Mouse (Mus musculus) kidney, embryonic 16.5 days (tissue): ENCODE results near the gene Herpud2. TPM values are rescaled to one million over a fixed set of nuclear protein-coding genes. Genes with fewer than 3 reads are reported as not detected.

ENCODE experiments used
- ATAC-seq: fragments of 200-750 bp; cut with Nextera tagmentation; 2 replicates; pipeline ENCODE4 v1.8.0; 2017; ENCODE audit warnings: moderate TSS enrichment; ENCODE audit not compliant: low FRiP score, low TSS enrichment
- H3K27ac ChIP-seq: fragments of 300-500 bp; sonication (generic); 2 replicates; pipeline ENCODE4 v1.5.1; 2014; ENCODE audit warnings: low read length
- H3K27me3 ChIP-seq: fragments of 300-500 bp; sonication (generic); 2 replicates; pipeline ENCODE4 v1.6.1; 2014; ENCODE audit warnings: low read length, control low read depth, mixed read lengths; ENCODE audit not compliant: insufficient read depth
- H3K36me3 ChIP-seq: fragments of 300-500 bp; sonication (generic); 2 replicates; pipeline ENCODE4 v1.6.1; 2014; ENCODE audit warnings: low read length, control low read depth, mixed read lengths; ENCODE audit not compliant: insufficient read depth
- H3K4me1 ChIP-seq: fragments of 300-500 bp; sonication (generic); 2 replicates; pipeline ENCODE4 v1.6.1; 2014; ENCODE audit warnings: low read length, control low read depth, mixed read lengths; ENCODE audit not compliant: insufficient read depth
- H3K4me2 ChIP-seq: fragments of 300-500 bp; sonication (generic); replicated peaks from 2 replicates; pipeline ENCODE4 v1.6.1; 2014; ENCODE audit warnings: low read depth, low read length
- H3K4me3 ChIP-seq: fragments of 300-500 bp; sonication (generic); 2 replicates; pipeline ENCODE4 v1.5.1; 2014; ENCODE audit warnings: mild to moderate bottlenecking, low read length
- H3K9ac ChIP-seq: fragments of 300-500 bp; sonication (generic); replicated peaks from 2 replicates; pipeline ENCODE4 v1.6.1; 2014; ENCODE audit warnings: low read length
- H3K9me3 ChIP-seq: fragments of 300-500 bp; sonication (generic); 2 replicates; pipeline ENCODE4 v1.6.1; 2016; ENCODE audit warnings: low read length, control low read depth
- WGBS: fragments of 180-500 bp; shearing (Covaris S2); extraction: QIAGEN DNeasy Blood & Tissue Kit; methylation state at CpG from one replicate; pipeline ENCODE4 v1.1.7; 2014; 5-methylcytosine and 5-hydroxymethylcytosine counted together
- polyA plus RNA-seq: library from polyadenylated mRNA; unstranded; fragments of >200 nt; fragmentation: Nextera tagmentation; extraction: Ambion mirVana; gene quantifications from 2 replicates; pipeline ENCODE4 v1.2.1, GENCODE M21; 2015

Gene Herpud2
- polyA plus RNA-seq, 1 experiment from 2014 or later: 29.1 TPM

DNA sequence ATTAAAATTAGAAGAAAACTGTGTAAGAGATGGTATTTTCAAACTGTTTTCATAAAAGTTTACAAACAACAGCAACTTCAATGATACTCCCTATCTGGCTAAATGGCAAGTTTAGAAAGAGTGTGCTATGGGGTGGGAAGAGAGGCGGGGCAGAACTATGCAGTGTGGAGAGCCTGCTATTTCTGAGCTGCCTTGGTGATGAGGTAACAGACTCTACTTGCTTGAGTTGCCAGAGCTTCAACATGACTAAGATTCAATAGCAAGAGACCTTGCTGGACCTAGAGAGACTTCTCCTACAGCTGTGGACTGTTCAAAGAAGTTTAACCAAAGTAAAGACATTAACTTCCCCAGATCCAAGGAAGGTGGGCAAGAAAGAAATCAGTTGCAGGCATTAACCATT lies 24.9 kb upstream of the Herpud2 start:
- peak overlapping the region; percentile 61 for H3K27ac ChIP-seq
- no peaks in the 10 kb centered on the region for H3K9me3 ChIP-seq
- WGBS: 64% methylated on average over 1 of the region's 1 CpGs
- no peak overlapping the region for H3K4me3 ChIP-seq
- 0 out of 2 replicates have a peak, but pooled peaks have one; percentile 46 for ATAC-seq
- H3K9ac ChIP-seq: no peak overlapping the region
- no peaks in the 10 kb centered on the region for H3K36me3 ChIP-seq
- no peaks in the 10 kb centered on the region for H3K27me3 ChIP-seq
- H3K4me2 ChIP-seq: no peak overlapping the region
- peaks cover 15% of the 10 kb centered on the region; the same call in 1 of the 2 replicates for H3K4me1 ChIP-seq

DNA sequence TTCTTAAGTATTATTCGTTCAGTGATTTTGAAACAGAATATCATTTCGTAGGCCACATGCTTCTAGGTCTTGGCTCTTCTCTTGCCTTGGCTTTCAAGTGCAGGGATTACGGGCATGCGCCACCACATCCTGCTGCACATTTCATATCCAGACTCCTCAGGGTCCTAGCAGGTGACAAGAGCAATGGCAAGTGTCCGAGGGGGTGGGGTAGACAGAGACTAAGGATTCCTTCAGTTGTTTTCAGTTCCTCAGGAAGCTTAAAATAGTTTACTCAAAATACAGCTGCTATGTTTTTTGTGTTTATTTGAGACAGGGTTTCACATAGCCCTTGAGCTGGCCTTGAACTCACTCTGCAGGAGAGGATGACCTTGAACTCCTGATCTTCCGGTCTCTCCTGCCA lies 24.4 kb upstream of the Herpud2 start:
- H3K9ac ChIP-seq: no peak overlapping the region
- no peak overlapping the region for H3K4me3 ChIP-seq
- peaks cover 15% of the 10 kb centered on the region; the same call in 1 of the 2 replicates for H3K4me1 ChIP-seq
- WGBS: 89% methylated on average over 6 of the region's 6 CpGs
- no peak for ATAC-seq
- H3K4me2 ChIP-seq: no peak overlapping the region
- no peaks in the 10 kb centered on the region for H3K27me3 ChIP-seq
- peak overlapping the region; percentile 37; the same call in 1 of the 2 replicates for H3K27ac ChIP-seq
- no peaks in the 10 kb centered on the region for H3K36me3 ChIP-seq
- H3K9me3 ChIP-seq: no peaks in the 10 kb centered on the region

DNA sequence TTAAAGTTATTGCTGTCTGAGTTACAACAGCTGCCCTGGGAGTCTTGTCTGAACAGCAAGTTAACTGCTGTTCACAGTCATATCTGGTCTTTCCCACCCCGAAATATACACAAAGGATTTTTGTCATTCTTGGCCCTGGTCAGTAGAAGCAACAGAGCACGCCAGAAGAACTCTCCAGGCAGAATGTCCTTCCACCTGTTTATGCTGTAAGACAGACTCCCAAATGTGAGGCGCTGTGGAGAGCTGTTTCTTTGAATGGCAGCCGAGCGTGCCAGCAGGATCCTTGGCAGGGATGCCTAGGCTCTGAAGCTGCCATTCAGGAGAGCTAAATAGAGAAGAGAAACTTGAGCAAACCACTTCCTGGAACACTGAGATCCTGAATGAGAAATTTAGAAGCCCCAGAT lies 23.4 kb upstream of the Herpud2 start:
- Histone ChIP-seq H3K4me3 (no peak overlapping the region), H3K9me3 (no peaks in the 10 kb centered on the region), H3K4me1 (peaks cover 15% of the 10 kb centered on the region; the same call in 1 of the 2 replicates), H3K9ac (no peak overlapping the region), H3K4me2 (no peak overlapping the region), H3K27me3 (no peaks in the 10 kb centered on the region), H3K36me3 (no peaks in the 10 kb centered on the region), H3K27ac (peak overlapping the region; percentile 35)
- WGBS: 40% methylated on average over 5 of the region's 5 CpGs
- ATAC-seq: peak; percentile 32; the same call in 1 of the 2 replicates

DNA sequence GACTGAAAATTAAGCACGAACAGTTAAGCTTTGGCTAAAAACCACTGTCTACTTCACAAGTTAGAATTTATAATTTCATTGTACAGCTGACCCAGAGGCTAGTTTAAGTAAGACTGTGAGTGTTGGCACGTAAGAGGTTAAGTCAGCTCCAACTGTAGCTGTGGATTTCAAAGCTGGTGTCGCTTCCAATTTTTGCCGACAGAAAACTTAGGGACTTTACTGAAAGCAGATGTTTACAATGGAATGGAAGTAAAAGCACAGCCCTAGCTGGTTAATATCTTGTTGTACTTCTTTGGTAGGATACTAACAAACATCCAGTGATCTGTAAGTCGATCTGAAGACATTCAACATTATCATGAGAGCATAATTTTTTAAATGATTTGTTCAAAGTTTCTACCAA lies 23.0 kb upstream of the Herpud2 start:
- Histone ChIP-seq H3K4me1 (peaks cover 15% of the 10 kb centered on the region; the same call in 1 of the 2 replicates), H3K9me3 (no peaks in the 10 kb centered on the region), H3K27ac (peak overlapping the region; percentile 35), H3K9ac (no peak overlapping the region), H3K36me3 (no peaks in the 10 kb centered on the region), H3K27me3 (no peaks in the 10 kb centered on the region), H3K4me2 (no peak overlapping the region), H3K4me3 (no peak overlapping the region)
- 55% methylated on average over 5 of the region's 5 CpGs for WGBS
- no peak for ATAC-seq

DNA sequence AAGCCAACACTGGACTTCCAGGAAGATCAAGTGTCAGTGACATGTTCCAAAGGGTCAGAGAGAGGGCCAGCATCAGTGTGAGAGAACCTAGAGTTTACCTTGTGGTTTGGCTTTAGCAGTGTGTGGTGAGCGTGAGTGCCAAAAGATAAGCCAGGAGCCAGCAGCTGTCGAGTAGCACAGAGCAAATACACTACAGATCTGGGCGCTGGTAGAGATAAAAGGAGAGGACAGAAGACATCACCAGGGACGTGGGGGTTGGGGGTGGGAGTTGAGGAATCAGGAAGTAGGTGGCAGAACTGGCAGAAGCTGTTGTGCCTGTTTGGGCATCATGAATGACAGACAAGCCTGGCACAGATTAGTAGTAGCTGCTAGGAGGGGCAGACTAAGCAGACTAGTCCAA lies 21.6 kb upstream of the Herpud2 start:
- 67% methylated on average over 4 of the region's 4 CpGs for WGBS
- H3K4me3 ChIP-seq: no peak overlapping the region
- H3K4me1 ChIP-seq: peaks cover 15% of the 10 kb centered on the region; the same call in 1 of the 2 replicates
- H3K9me3 ChIP-seq: no peaks in the 10 kb centered on the region
- H3K9ac ChIP-seq: no peak overlapping the region
- no peak overlapping the region for H3K4me2 ChIP-seq
- no peaks in the 10 kb centered on the region for H3K36me3 ChIP-seq
- ATAC-seq: no peak
- H3K27ac ChIP-seq: no peak overlapping the region
- H3K27me3 ChIP-seq: no peaks in the 10 kb centered on the region

DNA sequence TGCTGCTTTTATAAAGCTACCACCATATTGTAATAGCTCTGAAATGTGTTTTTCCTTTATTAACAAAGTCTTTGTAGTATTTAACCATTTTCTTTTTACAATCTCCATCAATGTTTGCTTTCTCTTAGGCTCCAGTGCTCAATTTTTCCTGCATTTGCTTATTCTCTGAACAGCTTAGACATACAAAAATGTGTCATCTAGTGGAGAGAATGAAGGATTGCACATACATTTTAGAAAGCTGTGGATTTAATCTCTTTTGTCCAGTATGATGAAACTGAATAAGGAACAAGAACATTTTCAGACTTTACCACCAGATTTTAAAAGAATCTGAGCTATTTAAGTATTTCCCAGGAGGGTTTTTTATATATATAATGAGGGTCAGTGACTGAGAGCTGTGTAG lies 18.0 kb upstream of the Herpud2 start:
- H3K27ac ChIP-seq: 0 out of 2 replicates have a peak overlapping the region, but pooled peaks have one; percentile 24
- ATAC-seq: no peak

DNA sequence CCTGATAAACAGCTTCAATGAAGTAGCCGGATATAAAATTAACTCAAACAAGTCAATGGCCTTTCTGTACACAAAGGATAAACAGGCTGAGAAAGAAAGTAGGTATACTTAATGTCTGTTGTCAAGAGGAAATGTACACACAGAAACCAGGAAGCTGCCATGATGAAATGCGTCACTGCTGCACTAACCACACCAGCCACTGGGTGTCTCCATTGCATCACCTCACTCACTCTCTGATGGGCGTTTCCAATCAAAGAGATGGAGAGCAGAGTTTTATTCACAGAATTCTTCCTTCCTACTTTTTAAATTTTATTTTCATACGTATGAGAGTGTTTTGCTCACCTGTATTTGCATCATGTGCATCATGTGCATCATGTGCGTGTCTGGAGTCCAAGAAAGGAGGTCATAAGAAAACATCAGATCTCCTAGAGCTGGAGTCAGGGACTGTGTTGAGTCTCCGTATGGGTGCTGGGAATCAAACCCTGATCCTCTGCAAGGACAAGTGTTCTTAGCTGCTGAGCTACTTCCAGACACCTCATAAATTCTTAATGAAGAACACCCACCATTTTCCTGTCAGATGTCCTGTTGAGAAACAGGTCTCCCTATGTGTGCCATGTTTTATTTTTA lies 16.0 kb upstream of the Herpud2 start:
- no peaks in the 10 kb centered on the region for H3K9me3 ChIP-seq
- no peak overlapping the region for H3K27ac ChIP-seq
- H3K4me3 ChIP-seq: no peak overlapping the region
- no peak overlapping the region for H3K4me2 ChIP-seq
- ATAC-seq: 0 out of 2 replicates have a peak, but pooled peaks have one; percentile 46
- no peak overlapping the region for H3K9ac ChIP-seq
- WGBS: 35% methylated on average over 6 of the region's 6 CpGs
- no peaks in the 10 kb centered on the region for H3K36me3 ChIP-seq
- H3K4me1 ChIP-seq: no peaks in the 10 kb centered on the region
- H3K27me3 ChIP-seq: no peaks in the 10 kb centered on the region

More for the DNA sequence above, 18.0 kb upstream of the Herpud2 start:
- Histone ChIP-seq H3K4me3 (no peak overlapping the region), H3K4me2 (no peak overlapping the region), H3K36me3 (no peaks in the 10 kb centered on the region), H3K27me3 (no peaks in the 10 kb centered on the region), H3K9ac (no peak overlapping the region), H3K9me3 (no peaks in the 10 kb centered on the region), H3K4me1 (no peaks in the 10 kb centered on the region)

DNA sequence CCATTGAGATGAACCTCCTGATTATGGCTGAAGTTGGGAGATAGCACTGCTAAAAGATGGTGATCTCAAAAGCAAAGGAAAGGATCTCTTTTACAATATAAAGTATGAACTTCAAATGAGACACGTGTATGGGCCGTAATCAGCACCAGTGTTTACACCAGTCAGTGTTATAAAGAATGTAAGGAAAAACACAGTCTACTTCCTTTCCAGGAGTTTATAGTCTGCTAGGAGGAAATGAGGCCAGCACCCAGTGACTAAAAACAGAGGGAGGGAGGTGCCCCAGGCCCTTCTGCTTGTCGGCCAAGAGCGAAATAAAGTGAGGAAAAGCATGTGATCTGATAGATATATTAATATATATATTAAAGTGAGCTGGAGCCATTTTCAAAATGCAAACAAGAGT lies 6.6 kb upstream of the Herpud2 start:
- Histone ChIP-seq H3K9me3 (no peaks in the 10 kb centered on the region), H3K4me1 (no peaks in the 10 kb centered on the region), H3K9ac (no peak overlapping the region), H3K36me3 (no peaks in the 10 kb centered on the region), H3K27ac (no peak overlapping the region), H3K27me3 (no peaks in the 10 kb centered on the region), H3K4me2 (no peak overlapping the region), H3K4me3 (no peak overlapping the region)
- no peak for ATAC-seq
- WGBS: 47% methylated on average over 4 of the region's 4 CpGs

DNA sequence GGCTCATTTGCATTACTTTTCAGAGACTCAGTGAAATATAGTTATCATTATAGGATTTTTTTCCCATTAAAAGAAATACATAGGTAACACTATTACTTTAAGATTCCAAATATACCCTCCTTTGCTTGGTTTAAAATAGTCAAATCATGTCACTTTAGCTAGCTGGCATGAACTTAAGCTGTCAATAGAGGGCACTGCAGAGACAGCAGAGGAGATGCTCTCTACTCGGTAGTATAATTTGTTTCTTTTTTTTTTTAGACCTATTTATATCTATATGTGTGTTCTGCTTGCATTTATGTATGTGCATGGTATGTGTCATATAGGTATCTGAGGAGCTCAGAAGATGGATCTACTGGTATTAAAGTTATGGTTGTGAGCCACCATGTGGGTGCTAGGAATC lies 4.8 kb upstream of the Herpud2 start:
- no peak overlapping the region for H3K4me3 ChIP-seq
- peaks cover 9% of the 10 kb centered on the region for H3K4me1 ChIP-seq
- H3K9ac ChIP-seq: no peak overlapping the region
- H3K27ac ChIP-seq: no peak overlapping the region
- no peak for ATAC-seq
- H3K4me2 ChIP-seq: no peak overlapping the region
- WGBS: 26% methylated on average over 1 of the region's 1 CpGs
- H3K27me3 ChIP-seq: no peaks in the 10 kb centered on the region
- H3K36me3 ChIP-seq: no peaks in the 10 kb centered on the region
- H3K9me3 ChIP-seq: no peaks in the 10 kb centered on the region

DNA sequence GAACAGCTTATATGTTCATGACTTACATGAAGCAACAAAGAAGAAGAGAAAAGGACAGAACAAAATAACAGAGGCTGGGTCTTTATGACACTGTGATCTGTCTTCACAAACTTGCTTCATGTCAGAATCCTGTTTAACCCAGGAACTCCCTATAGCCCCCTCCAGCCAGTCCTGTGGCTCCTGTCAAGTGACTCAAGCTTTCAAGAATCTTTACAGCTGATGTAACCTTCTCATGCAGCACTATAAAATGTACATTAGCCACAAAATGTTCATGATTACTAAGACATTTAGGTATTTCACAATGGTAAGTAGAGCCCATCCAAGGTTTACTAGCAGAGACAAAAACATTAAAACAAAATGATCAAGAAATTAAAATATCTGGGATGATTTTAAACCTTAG lies 1.4 kb upstream of the Herpud2 start:
- H3K4me3 ChIP-seq: no peak overlapping the region
- H3K9ac ChIP-seq: no peak overlapping the region
- H3K27me3 ChIP-seq: no peaks in the 10 kb centered on the region
- H3K36me3 ChIP-seq: no peaks in the 10 kb centered on the region
- no peak overlapping the region for H3K4me2 ChIP-seq
- H3K27ac ChIP-seq: no peak overlapping the region
- no peaks in the 10 kb centered on the region for H3K9me3 ChIP-seq
- H3K4me1 ChIP-seq: peaks cover 24% of the 10 kb centered on the region
- ATAC-seq: no peak
